Mouse (Mus musculus) adipocyte (in vitro differentiated cells): ENCODE results near the gene Pygl.
"Not testable (repeated sequence)": the region's sequence is repeated elsewhere in the genome, so short reads cannot be mapped to it uniquely, and the experiment has no call there.

Source experiments
- DNase-seq: peaks from one replicate; pipeline ENCODE4 v3.0.0-alpha.2; 2016; ENCODE audit warnings: low spot score

The Pygl gene

GRCm38 (mm10) chr12:70157292-70158066, 73.8 kb downstream of the Pygl start:
- DNase-seq: no peak

DNA sequence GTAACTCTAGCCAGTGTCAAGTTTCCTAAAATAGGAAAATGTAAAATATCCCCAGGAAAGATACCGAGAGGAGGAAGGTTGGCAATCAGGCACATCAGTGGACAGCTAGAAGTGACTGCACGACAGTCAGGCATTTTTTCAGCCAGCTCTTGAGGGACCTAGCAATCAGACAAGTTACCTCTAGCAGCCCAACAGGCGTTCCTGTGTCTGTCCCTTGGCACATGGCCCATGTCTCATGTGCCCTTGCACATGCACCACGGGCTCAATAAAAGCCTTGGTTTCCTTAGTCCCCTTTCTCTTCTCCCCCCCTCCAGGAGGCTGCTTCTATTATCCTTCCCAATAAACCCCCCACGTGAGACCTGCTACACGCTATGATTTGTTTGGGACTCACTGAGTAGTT, 75.1 kb downstream of the Pygl start:
- no peak for DNase-seq

GRCm38 (mm10) chr12:70153842-70154241, 77.4 kb downstream of the Pygl start, which contains the start of gene Abhd12b:
Gene Abhd12b, plus strand, starts transcription at chr12:70154142.
- DNase-seq: no peak

GRCm38 (mm10) chr12:70148631-70149265, 82.5 kb downstream of the Pygl start:
- no peak for DNase-seq

- no peak for DNase-seq
Measured at GRCm38 (mm10) chr12:70147986-70148630, 83.2 kb downstream of the Pygl start.

GRCm38 (mm10) chr12:70145586-70145985, 85.7 kb downstream of the Pygl start:
- DNase-seq: no peak

DNA sequence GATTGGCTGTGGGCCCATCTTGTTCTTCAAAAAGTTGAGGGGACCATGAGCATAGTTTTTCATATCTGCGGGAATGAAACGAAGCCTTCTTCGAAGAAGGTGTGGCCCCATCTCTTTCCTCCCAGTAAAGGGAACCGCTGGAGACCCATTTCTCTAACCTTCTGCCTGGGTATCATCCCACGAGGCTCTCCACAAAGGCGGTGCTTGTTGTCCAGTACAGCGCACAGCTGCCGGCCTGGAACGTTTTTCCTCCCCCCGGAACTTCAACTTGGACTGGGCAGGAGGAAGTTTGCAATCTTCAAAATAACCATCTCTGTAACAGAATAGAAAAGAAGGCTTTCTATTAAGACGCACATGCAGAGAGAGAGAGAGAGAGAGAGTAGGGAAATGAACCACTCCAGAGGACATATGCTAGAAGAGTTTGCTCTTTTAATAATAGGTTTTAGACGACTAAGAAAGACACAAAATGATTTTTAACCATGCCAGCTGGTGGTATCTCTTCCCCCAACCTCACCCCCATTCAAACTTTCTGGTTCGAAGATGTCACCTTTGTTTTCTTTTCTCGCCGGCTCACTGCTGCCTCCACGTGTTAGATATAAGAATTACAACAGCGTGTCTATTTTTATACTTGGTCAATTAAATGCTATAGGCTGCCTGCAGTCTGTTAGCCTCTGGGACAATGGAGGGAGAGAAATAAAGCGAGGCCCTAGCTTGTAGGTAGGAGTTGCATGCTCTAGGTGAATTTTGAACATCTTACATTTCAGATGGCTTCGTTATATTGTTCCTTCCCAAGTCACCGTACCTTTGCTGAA, 86.4 kb downstream of the Pygl start:
- DNase-seq: peak; percentile 69

- DNase-seq: not testable (repeated sequence)
Measured at GRCm38 (mm10) chr12:70144106-70144587, 87.1 kb downstream of the Pygl start.

DNA sequence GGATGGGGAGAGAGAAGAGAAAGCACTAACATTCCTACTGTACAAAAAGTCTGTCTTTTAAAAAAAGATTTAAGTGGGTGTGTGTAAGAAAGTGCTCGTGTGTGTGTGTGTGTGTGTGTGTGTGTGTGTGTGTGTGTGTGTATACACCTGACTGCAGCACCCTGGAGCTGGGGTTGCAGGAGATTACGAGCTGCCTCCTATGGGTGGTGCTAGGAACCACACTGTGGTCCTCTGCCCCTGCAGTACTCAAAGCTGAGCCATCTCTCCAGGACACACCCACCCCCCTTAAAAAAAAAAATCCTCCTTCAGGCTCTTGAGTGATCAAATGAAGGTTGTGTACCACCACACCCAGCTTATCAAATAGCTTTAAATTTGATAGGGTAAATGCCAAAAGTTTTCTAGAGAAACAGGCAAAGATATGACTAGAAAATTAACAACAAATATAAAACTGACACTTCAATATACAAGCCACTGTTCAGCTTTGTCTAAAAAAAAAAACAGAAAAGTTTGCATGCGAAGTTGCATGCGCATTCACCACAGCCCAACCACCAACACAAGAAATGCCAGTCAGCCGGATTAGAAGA, 90.2 kb downstream of the Pygl start:
- DNase-seq: no peak
